Mouse (Mus musculus): Measurements from ENCODE around the gene Olfr521. TPM values are rescaled to one million over a fixed set of nuclear protein-coding genes. Genes with fewer than 3 reads are reported as not detected.
"Not testable (repeated sequence)": the region's sequence is repeated elsewhere in the genome, so short reads cannot be mapped to it uniquely, and the experiment has no call there.

Olfr521 gene
- total RNA-seq (2021), result not detected
- long read RNA-seq, experiment 1, result 0 reads
- long read RNA-seq, experiment 2, result 0 reads

GRCm38 (mm10) chr7:99763207-99763606 lies at the start of gene Olfr521:
Olfr521 (plus strand) TSS chr7:99763507.
- DNase-seq (ENCODE audit: low spot score in 2 of 2), result no peak

- no peak for DNase-seq (ENCODE audit: low spot score in 2 of 2)
Measured at GRCm38 (mm10) chr7:99716536-99716935, 46.8 kb upstream of the Olfr521 start.

- DNase-seq (ENCODE audit: low spot score in 2 of 2), result no peak
Measured at GRCm38 (mm10) chr7:99729973-99730372, 33.3 kb upstream of the Olfr521 start, which contains the start of gene Olfr520. Olfr520 (plus strand) TSS chr7:99730273.

GRCm38 (mm10) chr7:99734612-99735011 lies 28.7 kb upstream of the Olfr521 start:
- no peak for DNase-seq (ENCODE audit: low spot score in 2 of 2)

GRCm38 (mm10) chr7:99735491-99735890 lies 27.8 kb upstream of the Olfr521 start:
- not testable (repeated sequence) for DNase-seq (ENCODE audit: low spot score in 2 of 2)

- DNase-seq (ENCODE audit: low spot score in 2 of 2), result peak; percentile 6 to 14
Measured at GRCm38 (mm10) chr7:99739276-99739675, 24.0 kb upstream of the Olfr521 start.

GRCm38 (mm10) chr7:99781385-99781784 lies 18.1 kb downstream of the Olfr521 start:
- DNase-seq (ENCODE audit: low spot score in 2 of 2), result no peak

GRCm38 (mm10) chr7:99781916-99782315 lies 18.6 kb downstream of the Olfr521 start:
- no peak for DNase-seq (ENCODE audit: low spot score in 2 of 2)

- DNase-seq (ENCODE audit: low spot score in 2 of 2), result no peak
Measured at GRCm38 (mm10) chr7:99783421-99783820, 20.1 kb downstream of the Olfr521 start.

GRCm38 (mm10) chr7:99785553-99785952 lies 22.2 kb downstream of the Olfr521 start:
- DNase-seq (ENCODE audit: low spot score in 2 of 2), result no peak

- no peak for DNase-seq (ENCODE audit: low spot score in 2 of 2)
Measured at GRCm38 (mm10) chr7:99786774-99787173, 23.5 kb downstream of the Olfr521 start.

GRCm38 (mm10) chr7:99787935-99788334 lies 24.6 kb downstream of the Olfr521 start:
- DNase-seq (ENCODE audit: low spot score in 2 of 2), result no peak

- DNase-seq (ENCODE audit: low spot score in 2 of 2), result no peak
Measured at GRCm38 (mm10) chr7:99788563-99788962, 25.3 kb downstream of the Olfr521 start.

GRCm38 (mm10) chr7:99790816-99791215 lies 27.5 kb downstream of the Olfr521 start:
- no peak for DNase-seq (ENCODE audit: low spot score in 2 of 2)

- DNase-seq (ENCODE audit: low spot score in 2 of 2), result no peak
Measured at GRCm38 (mm10) chr7:99794096-99794495, 30.8 kb downstream of the Olfr521 start.

GRCm38 (mm10) chr7:99795192-99795981 lies 32.1 kb downstream of the Olfr521 start:
- no peak for DNase-seq (ENCODE audit: low spot score in 2 of 2)

- DNase-seq (ENCODE audit: low spot score in 2 of 2), result no peak
Measured at GRCm38 (mm10) chr7:99796471-99796870, 33.2 kb downstream of the Olfr521 start.

GRCm38 (mm10) chr7:99797261-99797660 lies 34.0 kb downstream of the Olfr521 start:
- DNase-seq (ENCODE audit: low spot score in 2 of 2), result no peak

GRCm38 (mm10) chr7:99797911-99798647 lies 34.8 kb downstream of the Olfr521 start:
- peak; percentile 42 to 90 for DNase-seq (ENCODE audit: low spot score in 2 of 2)

GRCm38 (mm10) chr7:99799118-99799517 lies 35.8 kb downstream of the Olfr521 start:
- DNase-seq (ENCODE audit: low spot score in 2 of 2), result no peak

- no peak for DNase-seq (ENCODE audit: low spot score in 2 of 2)
Measured at GRCm38 (mm10) chr7:99803535-99803934, 40.2 kb downstream of the Olfr521 start.

GRCm38 (mm10) chr7:99804033-99804432 lies 40.7 kb downstream of the Olfr521 start:
- DNase-seq (ENCODE audit: low spot score in 2 of 2), result not testable (repeated sequence)

All from layer of hippocampus, postnatal 14 days (tissue).